Mouse (Mus musculus) hindbrain, embryonic 15.5 days (tissue): ENCODE results near the gene Apeh. TPM values are rescaled to one million over a fixed set of nuclear protein-coding genes. Genes with fewer than 3 reads are reported as not detected.

Experiments
- ATAC-seq: fragments of 200-750 bp; cut with Nextera tagmentation; 2 replicates; pipeline ENCODE4 v1.8.0; 2017; ENCODE audit warnings: low read depth, moderate number of reproducible peaks, moderate TSS enrichment; ENCODE audit not compliant: low FRiP score
- H3K27ac ChIP-seq: fragments of 300-500 bp; sonication (generic); replicated peaks from 2 replicates; pipeline ENCODE4 v1.5.1; 2015; ENCODE audit warnings: mild to moderate bottlenecking, inconsistent platforms
- H3K27me3 ChIP-seq: fragments of 300-500 bp; sonication (generic); 2 replicates; pipeline ENCODE4 v1.6.1; 2015; ENCODE audit warnings: control low read depth, inconsistent platforms
- H3K36me3 ChIP-seq: fragments of 300-500 bp; sonication (generic); 2 replicates; pipeline ENCODE4 v1.6.1; 2015; ENCODE audit warnings: control low read depth, inconsistent platforms
- H3K4me1 ChIP-seq: fragments of 300-500 bp; sonication (generic); replicated peaks from 2 replicates; pipeline ENCODE4 v1.6.1; 2015; ENCODE audit warnings: control low read depth, inconsistent platforms
- H3K4me2 ChIP-seq: fragments of 300-500 bp; sonication (generic); 2 replicates; pipeline ENCODE4 v1.6.1; 2015; ENCODE audit warnings: moderate library complexity, mild to moderate bottlenecking, inconsistent platforms
- H3K4me3 ChIP-seq: fragments of 300-500 bp; sonication (generic); 2 replicates; pipeline ENCODE4 v1.5.1; 2015; ENCODE audit warnings: mild to moderate bottlenecking, inconsistent platforms
- H3K9ac ChIP-seq: fragments of 300-500 bp; sonication (generic); 2 replicates; pipeline ENCODE4 v1.6.1; 2015; ENCODE audit warnings: inconsistent platforms
- H3K9me3 ChIP-seq: fragments of 300-500 bp; sonication (generic); 2 replicates; pipeline ENCODE4 v1.6.1; 2016; ENCODE audit warnings: control low read depth, inconsistent platforms
- WGBS: fragments of 180-500 bp; shearing (Covaris S2); methylation state at CpG from one replicate; pipeline ENCODE4 v1.1.7; 2015; 5-methylcytosine and 5-hydroxymethylcytosine counted together
- polyA plus RNA-seq: library from polyadenylated mRNA; unstranded; fragments of >200 nt; fragmentation: Nextera tagmentation; extraction: Ambion mirVana; gene quantifications from 2 replicates; pipeline ENCODE4 v1.2.1, GENCODE M21; 2015

The Apeh gene
- polyA plus RNA-seq, 1 experiment from 2014 or later: 52.2 TPM

DNA sequence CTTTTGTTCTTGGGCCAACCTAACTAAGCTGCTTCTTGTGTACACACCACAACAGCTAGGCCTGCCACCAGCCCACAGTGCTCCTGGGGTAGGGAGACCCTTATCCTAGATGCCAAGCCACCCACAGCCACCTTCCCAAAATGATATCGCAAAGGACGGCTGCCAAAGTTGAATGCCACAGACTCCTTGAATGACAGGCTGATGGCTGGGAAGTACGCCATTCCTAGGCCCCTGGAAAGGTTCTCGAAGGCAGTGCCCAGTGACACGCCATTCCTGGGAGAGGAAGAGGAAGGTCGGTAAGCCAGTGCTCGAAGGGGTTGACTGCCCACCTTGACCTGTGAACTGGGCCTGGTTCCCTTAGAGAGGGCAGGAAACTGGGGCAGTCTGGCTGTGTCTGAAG lies 24.9 kb downstream of the Apeh start:
- H3K9me3 ChIP-seq: no peaks in the 10 kb centered on the region
- no peak for ATAC-seq
- H3K27ac ChIP-seq: no peak overlapping the region
- no peak overlapping the region for H3K9ac ChIP-seq
- H3K27me3 ChIP-seq: no peaks in the 10 kb centered on the region
- 90% methylated on average over 7 of the region's 7 CpGs for WGBS
- no peaks in the 10 kb centered on the region for H3K4me1 ChIP-seq
- H3K36me3 ChIP-seq: peaks cover 8% of the 10 kb centered on the region
- no peak overlapping the region for H3K4me3 ChIP-seq
- no peak overlapping the region for H3K4me2 ChIP-seq

DNA sequence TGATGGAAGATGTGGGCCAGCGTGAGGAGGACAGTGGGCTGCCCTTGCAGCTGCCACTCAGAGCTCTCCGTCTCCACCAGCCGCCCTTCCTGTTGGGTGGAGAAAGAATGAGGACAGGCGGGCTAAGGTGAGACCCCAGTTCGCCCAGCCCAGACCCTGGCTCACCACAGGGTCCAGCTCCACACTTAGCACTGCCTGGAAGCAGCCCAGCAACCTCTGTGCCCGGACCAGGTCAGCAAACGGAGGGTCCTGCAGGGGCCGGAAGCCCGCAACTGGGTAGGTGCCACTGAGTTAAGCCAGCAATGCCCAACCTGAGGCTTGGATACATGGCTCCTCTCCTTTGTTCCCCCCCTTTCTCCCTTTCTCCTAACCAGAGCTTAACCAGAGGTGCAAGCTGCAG lies 25.4 kb downstream of the Apeh start:
- ATAC-seq: no peak
- H3K4me1 ChIP-seq: no peaks in the 10 kb centered on the region
- no peak overlapping the region for H3K4me3 ChIP-seq
- no peak overlapping the region for H3K9ac ChIP-seq
- H3K36me3 ChIP-seq: peaks cover 8% of the 10 kb centered on the region
- no peak overlapping the region for H3K4me2 ChIP-seq
- WGBS: 90% methylated on average over 9 of the region's 9 CpGs
- no peaks in the 10 kb centered on the region for H3K9me3 ChIP-seq
- H3K27me3 ChIP-seq: no peaks in the 10 kb centered on the region
- H3K27ac ChIP-seq: no peak overlapping the region

DNA sequence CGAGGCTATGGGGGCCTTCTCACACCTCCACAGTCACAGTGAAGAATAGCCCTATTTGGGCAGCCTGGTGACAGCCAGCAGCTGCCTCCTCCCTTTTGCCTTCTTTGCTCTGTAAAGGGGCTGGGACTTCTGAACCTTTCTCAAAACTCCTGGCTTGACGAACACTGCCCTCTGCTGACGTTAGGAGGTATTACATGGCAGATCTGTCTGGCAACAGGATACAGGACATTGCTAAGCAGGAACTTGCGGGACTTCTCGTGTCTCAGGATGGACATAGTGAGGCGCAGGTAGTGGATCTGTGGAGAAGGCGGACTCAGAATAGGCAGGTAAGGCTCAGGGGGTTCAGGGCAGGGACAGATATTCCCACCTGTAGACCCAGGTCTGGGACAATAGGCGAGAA lies 26.5 kb downstream of the Apeh start:
- no peak overlapping the region for H3K4me3 ChIP-seq
- no peak overlapping the region for H3K4me2 ChIP-seq
- no peak overlapping the region for H3K9ac ChIP-seq
- no peaks in the 10 kb centered on the region for H3K27me3 ChIP-seq
- peaks cover 8% of the 10 kb centered on the region for H3K36me3 ChIP-seq
- H3K27ac ChIP-seq: no peak overlapping the region
- ATAC-seq: no peak
- H3K4me1 ChIP-seq: no peaks in the 10 kb centered on the region
- no peaks in the 10 kb centered on the region for H3K9me3 ChIP-seq
- 21% methylated on average over 8 of the region's 8 CpGs for WGBS

DNA sequence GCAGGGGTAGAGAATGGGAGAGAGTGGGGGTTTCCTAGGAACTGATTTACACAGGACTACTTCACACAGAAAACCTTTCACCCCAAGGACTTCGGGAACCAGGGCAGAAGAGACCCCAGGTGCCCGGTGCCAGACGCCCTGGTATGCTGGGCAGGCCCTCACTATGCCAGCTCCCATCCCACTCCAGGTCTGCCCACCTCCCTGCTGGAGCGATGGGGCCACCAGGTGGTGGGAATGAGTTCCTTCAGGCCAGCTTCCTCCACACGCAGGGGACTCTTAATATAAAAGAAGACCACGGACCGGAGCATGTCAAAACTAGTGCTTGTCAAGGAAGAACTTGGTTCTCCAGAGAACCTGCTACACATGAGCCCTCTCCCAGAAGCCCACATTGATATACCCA lies 27.2 kb downstream of the Apeh start:
- no peak overlapping the region for H3K27ac ChIP-seq
- no peaks in the 10 kb centered on the region for H3K4me1 ChIP-seq
- H3K27me3 ChIP-seq: no peaks in the 10 kb centered on the region
- no peak overlapping the region for H3K9ac ChIP-seq
- no peak overlapping the region for H3K4me2 ChIP-seq
- ATAC-seq: no peak
- 80% methylated on average over 7 of the region's 7 CpGs for WGBS
- no peaks in the 10 kb centered on the region for H3K9me3 ChIP-seq
- H3K4me3 ChIP-seq: no peak overlapping the region
- H3K36me3 ChIP-seq: peaks cover 15% of the 10 kb centered on the region

GRCm38 (mm10) chr9:108065491-108066011 lies 28.9 kb downstream of the Apeh start:
- WGBS: 46% methylated on average over 5 of the region's 5 CpGs
- H3K9ac ChIP-seq: no peak overlapping the region
- no peak overlapping the region for H3K4me2 ChIP-seq
- no peak overlapping the region for H3K27ac ChIP-seq
- no peaks in the 10 kb centered on the region for H3K9me3 ChIP-seq
- H3K4me1 ChIP-seq: no peaks in the 10 kb centered on the region
- no peak overlapping the region for H3K4me3 ChIP-seq
- no peak for ATAC-seq
- no peaks in the 10 kb centered on the region for H3K27me3 ChIP-seq
- H3K36me3 ChIP-seq: peaks cover 10% of the 10 kb centered on the region; the same call in 1 of the 2 replicates

GRCm38 (mm10) chr9:108063361-108063760 lies 31.0 kb downstream of the Apeh start:
- WGBS: 87% methylated on average over 12 of the region's 12 CpGs
- Histone ChIP-seq H3K4me2 (no peak overlapping the region), H3K4me1 (no peaks in the 10 kb centered on the region), H3K4me3 (no peak overlapping the region), H3K9ac (no peak overlapping the region), H3K27me3 (no peaks in the 10 kb centered on the region), H3K9me3 (no peaks in the 10 kb centered on the region), H3K27ac (no peak overlapping the region), H3K36me3 (peaks cover 27% of the 10 kb centered on the region)
- ATAC-seq: no peak

DNA sequence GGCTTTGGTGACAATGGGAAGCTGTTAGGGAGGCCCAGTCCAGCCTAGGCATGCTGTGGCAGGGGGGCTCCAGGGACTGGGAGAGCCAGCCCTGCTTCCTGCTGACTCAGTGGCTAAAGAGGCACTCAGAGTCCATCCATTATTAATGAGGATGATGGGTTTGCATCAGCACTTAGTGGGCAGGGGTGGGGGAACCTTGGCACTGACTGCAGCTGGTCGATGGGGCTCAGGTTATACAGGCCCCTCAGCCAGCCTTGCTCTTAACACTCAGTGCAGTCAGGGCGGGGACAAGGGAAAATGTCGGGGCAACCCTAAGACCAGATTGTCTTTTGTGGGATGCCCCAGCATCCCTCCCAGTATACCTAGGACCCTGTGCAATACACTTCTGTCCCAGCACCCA lies 32.3 kb downstream of the Apeh start:
- 91% methylated on average over 3 of the region's 3 CpGs for WGBS
- no peak for ATAC-seq
- H3K9ac ChIP-seq: no peak overlapping the region

DNA sequence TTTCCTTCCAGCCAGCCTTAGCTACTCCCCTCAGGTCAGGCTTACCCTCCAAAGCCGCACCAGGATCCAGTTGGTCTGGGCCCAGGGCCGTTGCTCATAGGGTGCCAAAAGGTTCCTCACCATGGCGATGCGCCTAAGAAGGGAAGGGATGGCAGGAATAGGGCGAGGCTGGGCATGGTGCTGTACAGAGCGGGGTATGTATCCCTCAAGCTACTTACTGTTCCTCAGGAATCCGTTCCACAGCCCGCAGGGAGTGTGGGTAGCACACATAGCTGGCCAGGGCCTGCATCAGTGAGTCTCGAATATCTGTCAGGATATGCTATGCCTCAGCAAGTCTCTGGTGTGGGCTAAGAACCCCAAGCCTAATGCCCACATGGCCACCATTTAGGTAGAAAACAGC lies 36.1 kb downstream of the Apeh start:
- 92% methylated on average over 9 of the region's 9 CpGs for WGBS
- Histone ChIP-seq H3K27me3 (no peaks in the 10 kb centered on the region), H3K27ac (no peak overlapping the region), H3K9me3 (no peaks in the 10 kb centered on the region), H3K4me1 (no peaks in the 10 kb centered on the region), H3K36me3 (peaks cover 43% of the 10 kb centered on the region), H3K9ac (no peak overlapping the region), H3K4me2 (no peak overlapping the region), H3K4me3 (no peak overlapping the region)
- no peak for ATAC-seq

More for the DNA sequence above, 32.3 kb downstream of the Apeh start:
- Histone ChIP-seq H3K36me3 (peaks cover 39% of the 10 kb centered on the region), H3K27me3 (no peaks in the 10 kb centered on the region), H3K4me3 (no peak overlapping the region), H3K9me3 (no peaks in the 10 kb centered on the region), H3K4me2 (no peak overlapping the region), H3K4me1 (no peaks in the 10 kb centered on the region), H3K27ac (no peak overlapping the region)

DNA sequence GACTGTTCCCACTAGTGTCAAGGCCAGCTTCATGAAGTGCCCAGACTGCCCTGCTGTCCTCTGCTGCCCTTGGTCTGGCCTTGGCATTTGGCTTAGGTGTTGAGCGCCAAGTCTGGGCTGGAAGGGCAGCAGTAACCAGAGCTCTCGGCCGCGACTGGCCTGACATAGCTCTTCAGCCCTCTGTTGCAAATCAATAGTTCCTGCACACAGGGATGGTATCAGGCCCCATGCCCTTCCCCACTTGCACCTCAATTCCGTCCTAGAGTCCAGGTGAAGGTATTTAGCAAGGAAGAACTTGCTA lies 37.2 kb downstream of the Apeh start:
- H3K4me3 ChIP-seq: no peak overlapping the region
- no peak for ATAC-seq
- H3K9ac ChIP-seq: no peak overlapping the region
- no peaks in the 10 kb centered on the region for H3K9me3 ChIP-seq
- H3K27ac ChIP-seq: no peak overlapping the region
- WGBS: 91% methylated on average over 5 of the region's 5 CpGs
- peaks cover 10% of the 10 kb centered on the region for H3K4me1 ChIP-seq
- H3K4me2 ChIP-seq: no peak overlapping the region
- no peaks in the 10 kb centered on the region for H3K27me3 ChIP-seq
- H3K36me3 ChIP-seq: peaks cover 37% of the 10 kb centered on the region

- H3K4me1 ChIP-seq: peaks cover 10% of the 10 kb centered on the region
- no peak for ATAC-seq
- H3K4me2 ChIP-seq: no peak overlapping the region
- WGBS: 83% methylated on average over 28 of the region's 28 CpGs
- H3K36me3 ChIP-seq: peaks cover 38% of the 10 kb centered on the region
- no peak overlapping the region for H3K27ac ChIP-seq
- H3K9me3 ChIP-seq: no peaks in the 10 kb centered on the region
- H3K4me3 ChIP-seq: no peak overlapping the region
- no peak overlapping the region for H3K9ac ChIP-seq
- H3K27me3 ChIP-seq: no peaks in the 10 kb centered on the region
Measured at GRCm38 (mm10) chr9:108056361-108057261, 37.8 kb downstream of the Apeh start.

- H3K4me3 ChIP-seq: no peak overlapping the region
- H3K4me1 ChIP-seq: peaks cover 11% of the 10 kb centered on the region
- H3K4me2 ChIP-seq: no peak overlapping the region
- no peaks in the 10 kb centered on the region for H3K27me3 ChIP-seq
- no peaks in the 10 kb centered on the region for H3K9me3 ChIP-seq
- H3K27ac ChIP-seq: no peak overlapping the region
- no peak for ATAC-seq
- WGBS: 91% methylated on average over 6 of the region's 6 CpGs
- H3K36me3 ChIP-seq: peaks cover 38% of the 10 kb centered on the region
- H3K9ac ChIP-seq: no peak overlapping the region
Measured at GRCm38 (mm10) chr9:108055661-108056237, 38.7 kb downstream of the Apeh start.

DNA sequence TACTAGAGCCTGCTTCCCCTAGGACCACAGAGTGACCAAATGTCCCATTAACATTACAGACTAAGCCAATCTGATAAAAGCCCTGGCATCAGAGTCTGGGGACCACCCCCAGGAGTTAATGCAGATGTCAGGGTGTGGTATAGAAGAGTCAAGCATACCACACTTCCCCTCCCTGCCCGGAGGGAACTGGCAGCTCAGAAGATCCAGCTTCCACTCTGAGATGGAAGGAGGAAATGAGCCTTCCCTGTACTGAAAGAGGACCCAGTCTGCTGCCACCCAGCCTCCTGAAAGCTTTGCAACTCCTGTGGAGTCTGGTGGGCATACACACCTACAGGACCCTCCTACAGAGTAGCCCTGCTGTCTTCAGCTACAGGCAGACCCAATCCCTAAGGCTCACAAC lies 39.3 kb downstream of the Apeh start:
- no peaks in the 10 kb centered on the region for H3K9me3 ChIP-seq
- WGBS: 90% methylated on average over 1 of the region's 1 CpGs

More for the DNA sequence above, 39.3 kb downstream of the Apeh start:
- no peak overlapping the region for H3K9ac ChIP-seq
- H3K4me2 ChIP-seq: no peak overlapping the region
- H3K36me3 ChIP-seq: peaks cover 36% of the 10 kb centered on the region
- no peak overlapping the region for H3K27ac ChIP-seq
- no peak for ATAC-seq
- no peak overlapping the region for H3K4me3 ChIP-seq
- no peaks in the 10 kb centered on the region for H3K27me3 ChIP-seq
- peaks cover 18% of the 10 kb centered on the region for H3K4me1 ChIP-seq
